Mouse (Mus musculus) cerebellum, adult 2 months (tissue): Measurements from ENCODE around the gene Ddx23. TPM values are rescaled to one million over a fixed set of nuclear protein-coding genes. Genes with fewer than 3 reads are reported as not detected.

Source experiments
- DNase-seq, 2 experiments: peaks; one replicate each; pipeline ENCODE4 v3.0.0; 2021
- H3K27ac ChIP-seq: fragments of 200-500 bp; 2 replicates; pipeline ENCODE4 v1.5.1; 2012; ENCODE audit warnings: low read length, control low read depth, inconsistent platforms; ENCODE audit not compliant: insufficient read depth
- H3K27me3 ChIP-seq: fragments of 200-500 bp; 2 replicates; pipeline ENCODE4 v1.6.1; 2012; ENCODE audit warnings: inconsistent platforms, mild to moderate bottlenecking, low read length, moderate library complexity; ENCODE audit not compliant: control insufficient read depth, insufficient read depth
- H3K4me1 ChIP-seq: fragments of 200-500 bp; 2 replicates; pipeline ENCODE4 v1.6.1; 2011; ENCODE audit warnings: low read length; ENCODE audit not compliant: control insufficient read depth, insufficient read depth
- H3K4me3 ChIP-seq: fragments of 200-500 bp; replicated peaks from 2 replicates; pipeline ENCODE3; 2011; ENCODE audit warnings: mild to moderate bottlenecking, low read depth, low read length, control low read depth; ENCODE audit not compliant: insufficient read depth
- CTCF ChIP-seq: fragments of 200-500 bp; IDR thresholded peaks from 2 replicates; pipeline ENCODE4 v1.5.1; 2011; ENCODE audit warnings: low read depth, mild to moderate bottlenecking, control low read depth, low read length, moderate library complexity, borderline replicate concordance; ENCODE audit not compliant: insufficient read depth
- POLR2A ChIP-seq: fragments of 200-500 bp; IDR thresholded peaks from 2 replicates; pipeline ENCODE4 v1.6.1; 2011; ENCODE audit warnings: low read length, control low read depth, borderline replicate concordance; ENCODE audit not compliant: insufficient read depth
- WGBS: fragments of 180-500 bp; shearing (Covaris S2); methylation state at CpG from one replicate; pipeline ENCODE4 v1.1.7; 2018; 5-methylcytosine and 5-hydroxymethylcytosine counted together
- polyA plus RNA-seq: library from polyadenylated mRNA; depleted of rRNA; stranded (reverse); fragments of >200 nt; gene quantifications from 2 replicates; pipeline ENCODE4 v1.2.3, GENCODE M21; 2012

Gene Ddx23
- polyA plus RNA-seq, 1 experiment, result 69.4 TPM

DNA sequence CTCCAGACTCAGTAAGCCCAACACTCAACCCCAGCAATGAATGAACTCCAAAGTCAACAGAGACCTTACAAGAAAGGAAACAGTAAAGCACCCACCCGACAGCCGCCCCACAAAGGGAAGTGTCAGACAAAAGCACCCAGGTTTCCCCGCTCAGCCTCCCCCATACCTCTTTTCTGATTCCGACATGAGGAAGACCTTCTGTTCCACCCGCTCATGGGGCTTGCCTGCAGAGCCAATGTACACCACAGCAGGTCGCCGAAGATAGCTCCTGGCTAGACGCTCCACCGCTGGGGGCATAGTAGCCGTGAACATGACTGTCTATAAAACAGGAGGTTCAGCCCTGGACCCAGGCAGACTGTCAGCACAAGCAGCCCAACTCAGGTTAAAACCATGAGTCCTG, 15.4 kb downstream of the Ddx23 start:
- Histone ChIP-seq H3K27me3 (no peaks in the 10 kb centered on the region), H3K4me3 (no peak overlapping the region), H3K4me1 (peaks cover 6% of the 10 kb centered on the region; the same call in 1 of the 2 replicates), H3K27ac (no peak overlapping the region)
- 64% methylated on average over 10 of the region's 10 CpGs for WGBS
- TF ChIP-seq POLR2A (no peak), CTCF (no peak)
- DNase-seq, result no peak

DNA sequence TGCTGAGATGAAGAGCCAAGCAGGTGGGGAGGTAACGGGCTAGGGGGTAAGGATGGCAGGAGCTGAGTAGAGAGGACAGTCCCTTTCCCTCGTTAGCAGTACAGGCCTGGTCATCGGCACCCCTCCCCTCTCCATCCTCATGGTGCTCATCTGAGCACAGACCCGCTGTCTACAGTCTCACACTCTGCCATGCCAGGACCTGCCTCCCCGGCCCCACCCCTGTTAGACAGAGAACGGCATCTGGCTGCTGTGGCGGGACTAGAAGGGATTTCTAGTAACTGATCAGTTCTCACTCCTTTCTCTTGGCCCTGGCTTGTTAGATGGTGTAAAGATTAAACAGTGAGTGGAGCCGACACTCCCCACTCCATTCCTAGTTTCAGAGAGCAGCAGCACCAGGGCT, 16.0 kb downstream of the Ddx23 start:
- peaks cover 6% of the 10 kb centered on the region; the same call in 1 of the 2 replicates for H3K4me1 ChIP-seq
- WGBS, result 65% methylated on average over 8 of the region's 8 CpGs
- H3K4me3 ChIP-seq, result no peak overlapping the region
- H3K27me3 ChIP-seq, result no peaks in the 10 kb centered on the region
- H3K27ac ChIP-seq, result no peak overlapping the region
- no peak for DNase-seq
- TF ChIP-seq POLR2A, result no peak
- TF ChIP-seq CTCF, result no peak

DNA sequence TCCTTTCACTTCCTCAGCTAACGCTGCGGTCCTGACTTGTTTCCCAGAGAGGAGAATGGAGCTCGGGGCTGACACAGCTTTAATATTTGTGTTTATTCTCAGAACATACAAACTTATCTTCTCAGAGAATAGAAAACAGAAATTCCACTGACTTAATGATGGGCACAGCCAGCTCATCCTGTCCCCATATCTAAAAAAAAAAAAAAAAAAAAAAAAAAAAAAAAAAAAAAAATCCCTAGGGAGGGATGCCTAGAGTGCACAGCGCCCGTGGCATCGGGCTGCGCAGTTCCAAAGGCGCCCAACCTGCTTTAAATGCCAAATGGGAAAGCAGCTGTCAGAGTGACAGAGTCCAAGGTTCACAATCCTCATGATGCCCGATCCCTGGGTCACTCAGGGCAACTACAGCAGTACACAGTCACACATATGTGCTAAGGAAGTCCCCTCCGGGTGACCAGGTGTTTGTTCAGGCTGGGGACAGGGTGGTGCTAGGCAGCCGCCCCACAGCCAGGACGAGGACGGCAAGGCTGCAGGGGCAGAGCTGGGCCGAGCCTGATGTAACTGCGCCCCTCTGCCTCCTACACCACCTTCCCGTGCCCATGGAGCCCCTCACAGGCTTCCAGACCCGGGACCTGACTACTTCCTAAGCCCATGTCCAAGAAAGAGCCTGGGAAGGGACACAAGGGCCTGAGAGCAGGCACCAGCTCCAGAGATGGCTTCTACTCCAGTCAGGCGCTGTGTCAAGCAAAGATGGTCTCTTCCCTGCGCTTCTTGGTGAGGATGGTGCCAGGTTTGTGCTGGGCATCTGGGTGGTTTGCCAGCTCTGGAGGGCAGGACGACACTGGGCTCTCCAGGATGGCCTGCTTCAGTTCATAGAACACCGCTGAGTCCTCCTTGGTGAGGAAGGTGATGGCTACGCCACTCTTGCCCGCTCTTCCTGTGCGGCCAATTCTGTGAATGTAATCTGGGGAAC, 17.4 kb downstream of the Ddx23 start:
- H3K27ac ChIP-seq, result no peak overlapping the region
- H3K4me3 ChIP-seq, result no peak overlapping the region
- no peak for TF ChIP-seq POLR2A
- TF ChIP-seq CTCF, result no peak
- peaks cover 6% of the 10 kb centered on the region; the same call in 1 of the 2 replicates for H3K4me1 ChIP-seq
- 57% methylated on average over 24 of the region's 24 CpGs for WGBS
- no peaks in the 10 kb centered on the region for H3K27me3 ChIP-seq
- DNase-seq, result no peak

DNA sequence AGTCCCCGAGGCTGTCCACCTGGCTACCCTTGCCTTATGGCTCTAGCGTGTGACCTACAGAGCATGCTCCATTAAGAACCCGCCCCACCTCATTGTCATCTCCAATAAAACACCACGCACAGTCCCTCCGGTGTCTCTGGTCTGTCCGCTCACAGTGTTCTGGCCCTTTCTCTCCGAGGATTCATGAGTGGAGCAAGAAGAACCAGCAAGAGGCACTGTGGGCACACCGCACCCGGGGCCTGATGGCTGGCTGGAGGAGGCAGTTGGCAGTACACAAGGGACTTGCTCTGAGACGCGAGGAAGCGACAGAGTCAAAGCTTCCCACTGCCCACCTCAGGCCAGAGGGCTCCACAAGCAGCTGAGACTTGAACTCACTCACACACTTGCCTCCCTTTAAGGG, 18.3 kb downstream of the Ddx23 start:
- TF ChIP-seq POLR2A, result no peak
- TF ChIP-seq CTCF, result no peak
- no peak overlapping the region for H3K4me3 ChIP-seq
- no peak for DNase-seq
- no peak overlapping the region for H3K27ac ChIP-seq
- 56% methylated on average over 12 of the region's 12 CpGs for WGBS
- H3K4me1 ChIP-seq, result peaks cover 6% of the 10 kb centered on the region; the same call in 1 of the 2 replicates
- H3K27me3 ChIP-seq, result no peaks in the 10 kb centered on the region

DNA sequence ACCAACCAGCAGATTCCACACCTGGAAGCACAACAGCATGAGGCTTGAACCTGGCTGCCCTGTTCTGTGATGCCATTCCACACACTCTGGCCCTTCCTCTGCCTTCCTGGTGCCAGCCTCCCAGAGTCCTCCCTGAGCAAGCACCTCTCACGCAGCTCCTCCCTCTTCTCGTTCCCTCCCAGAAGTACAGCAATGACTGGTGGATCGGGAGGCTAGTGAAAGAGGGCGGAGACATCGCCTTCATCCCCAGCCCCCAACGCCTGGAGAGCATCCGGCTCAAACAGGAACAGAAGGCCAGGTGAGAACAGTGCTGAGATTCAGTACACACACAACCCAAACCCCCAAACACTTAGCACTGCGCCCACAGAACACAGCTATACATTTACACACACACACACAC, 22.5 kb downstream of the Ddx23 start:
- Histone ChIP-seq H3K27ac (no peak overlapping the region), H3K4me1 (peaks cover 13% of the 10 kb centered on the region), H3K27me3 (no peaks in the 10 kb centered on the region), H3K4me3 (no peak overlapping the region)
- TF ChIP-seq POLR2A (no peak), CTCF (no peak)
- WGBS, result 52% methylated on average over 8 of the region's 8 CpGs
- DNase-seq, result no peak

DNA sequence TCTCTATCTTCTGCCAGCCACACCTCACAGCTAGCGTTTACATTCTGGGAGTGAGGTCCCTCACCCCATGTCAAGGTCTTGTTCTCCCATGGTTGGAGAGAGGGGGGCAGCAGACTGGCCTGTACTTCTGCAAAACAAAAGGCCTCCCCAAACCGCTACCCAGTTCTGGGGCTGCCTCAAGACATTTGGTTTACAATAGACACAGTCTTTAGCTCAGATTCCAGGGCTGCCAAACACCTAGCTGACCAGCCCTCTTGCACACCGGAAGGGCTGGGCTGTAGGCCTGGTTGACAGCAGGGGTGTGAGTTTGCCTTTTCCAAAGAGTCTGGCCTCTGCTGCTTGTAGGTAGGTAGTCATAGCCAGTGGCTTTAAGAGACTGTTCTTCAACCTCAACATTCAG, 25.5 kb downstream of the Ddx23 start:
- H3K4me3 ChIP-seq, result no peak overlapping the region
- H3K4me1 ChIP-seq, result peaks cover 17% of the 10 kb centered on the region
- H3K27me3 ChIP-seq, result no peaks in the 10 kb centered on the region
- H3K27ac ChIP-seq, result peak overlapping the region; percentile 43; the same call in 1 of the 2 replicates
- DNase-seq, result peak in 1 of 2 experiments; percentile 38
- 36% methylated on average over 3 of the region's 3 CpGs for WGBS
- no peak for TF ChIP-seq POLR2A
- no peak for TF ChIP-seq CTCF

DNA sequence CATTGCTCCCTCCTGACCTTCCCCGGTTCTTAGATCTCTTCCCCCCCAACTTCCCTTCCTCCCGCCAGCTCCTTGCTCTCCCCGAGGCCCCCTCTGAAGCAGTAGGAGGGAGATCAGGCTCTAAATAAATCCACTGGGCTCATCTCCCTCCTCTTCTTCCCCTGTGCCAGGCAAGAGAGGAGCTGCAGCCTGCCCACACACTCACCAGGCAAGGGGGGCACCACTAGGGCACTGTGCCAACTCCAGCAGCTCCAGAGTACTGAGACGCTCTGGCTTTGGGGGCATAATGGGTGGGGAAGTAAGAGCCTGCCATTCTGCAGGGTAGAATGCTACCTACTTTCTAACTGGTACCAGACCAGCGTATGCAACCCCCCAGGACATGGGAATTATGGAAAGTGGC, 26.2 kb downstream of the Ddx23 start:
- WGBS, result 46% methylated on average over 5 of the region's 5 CpGs

DNA sequence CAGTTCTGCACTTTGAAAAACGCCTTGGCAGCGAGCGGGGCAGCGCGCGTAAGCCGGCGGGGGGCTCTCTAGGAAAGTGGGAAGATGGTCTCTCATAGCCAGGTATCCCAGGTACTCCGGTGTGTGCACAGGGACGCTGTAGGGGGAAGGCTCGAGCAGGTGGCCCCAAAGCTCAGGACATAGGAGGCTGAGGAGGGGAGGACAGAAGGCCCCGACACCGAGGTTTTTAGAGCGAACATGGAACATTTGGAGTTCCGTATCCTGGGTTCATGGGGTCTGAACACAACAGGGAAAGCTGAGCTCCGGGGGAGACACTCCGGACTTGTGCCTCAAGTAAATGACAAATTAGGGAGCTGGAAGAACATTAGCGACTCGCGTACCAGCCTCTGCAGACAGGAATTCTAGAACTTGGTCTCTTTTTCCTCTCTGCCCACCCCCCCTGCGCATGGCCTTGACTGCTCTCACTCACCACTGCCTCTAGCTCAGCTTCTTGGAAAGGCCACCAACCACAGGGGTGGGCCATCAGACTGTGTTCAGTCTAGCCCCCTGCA, 27.3 kb downstream of the Ddx23 start:
- DNase-seq, result peak; percentile 32 to 54
- Histone ChIP-seq H3K27me3 (no peaks in the 10 kb centered on the region), H3K27ac (no peak overlapping the region), H3K4me1 (peaks cover 17% of the 10 kb centered on the region), H3K4me3 (peak overlapping the region; percentile 94)
- 4% methylated on average over 21 of the region's 21 CpGs for WGBS
- no peak for TF ChIP-seq CTCF
- no peak for TF ChIP-seq POLR2A

More for the DNA sequence above, 26.2 kb downstream of the Ddx23 start:
- Histone ChIP-seq H3K4me3 (peak overlapping the region; percentile 22), H3K27ac (no peak overlapping the region; the same call in 1 of the 2 replicates), H3K4me1 (peaks cover 17% of the 10 kb centered on the region), H3K27me3 (no peaks in the 10 kb centered on the region)
- DNase-seq, result no peak
- TF ChIP-seq POLR2A (no peak), CTCF (no peak)
